Mouse (Mus musculus) bone marrow macrophage, adult 2 months (primary cell): ENCODE data around the gene Ror1. TPM values are rescaled to one million over a fixed set of nuclear protein-coding genes. Genes with fewer than 3 reads are reported as not detected.

Experiments
- H3K27ac ChIP-seq: 2 replicates; pipeline ENCODE4 v1.5.1; 2012; ENCODE audit warnings: low read depth, low read length; ENCODE audit not compliant: insufficient read depth
- H3K4me1 ChIP-seq: 2 replicates; pipeline ENCODE4 v1.6.1; 2012; ENCODE audit warnings: low read length; ENCODE audit not compliant: control insufficient read depth, insufficient read depth
- H3K4me3 ChIP-seq: 2 replicates; pipeline ENCODE4 v1.5.1; 2012; ENCODE audit warnings: mild to moderate bottlenecking, low read length, moderate library complexity; ENCODE audit not compliant: insufficient read depth
- CTCF ChIP-seq: IDR thresholded peaks from 2 replicates; pipeline ENCODE4 v1.5.1; 2012; ENCODE audit warnings: low read depth, mild to moderate bottlenecking, low read length, moderate library complexity
- POLR2A ChIP-seq: IDR thresholded peaks from 2 replicates; pipeline ENCODE4 v1.6.1; 2012; ENCODE audit warnings: mild to moderate bottlenecking, low read depth, low read length, borderline replicate concordance
- polyA plus RNA-seq: library from polyadenylated mRNA; stranded (reverse); fragments of >200 nt; gene quantifications from 2 replicates; pipeline ENCODE4 v1.2.4, GENCODE M21; 2012; ENCODE audit not compliant: missing spikeins, insufficient read depth, insufficient read length

Ror1 gene
- polyA plus RNA-seq, 1 experiment = not detected

GRCm38 (mm10) chr4:100171483-100171898, 75.9 kb downstream of the Ror1 start:
- TF ChIP-seq CTCF (no peak), POLR2A (no peak)
- no peaks in the 10 kb centered on the region for H3K4me1 ChIP-seq
- no peak overlapping the region for H3K27ac ChIP-seq
- no peak overlapping the region for H3K4me3 ChIP-seq

GRCm38 (mm10) chr4:100175594-100175993, 80.0 kb downstream of the Ror1 start:
- TF ChIP-seq POLR2A (no peak), CTCF (no peak)
- Histone ChIP-seq H3K4me3 (no peak overlapping the region), H3K4me1 (no peaks in the 10 kb centered on the region), H3K27ac (no peak overlapping the region)

- TF ChIP-seq POLR2A = no peak
- TF ChIP-seq CTCF = no peak
These were observed 82.7 kb downstream of the Ror1 start for GRCm38 (mm10) chr4:100178316-100178715.

GRCm38 (mm10) chr4:100181676-100182075, 86.1 kb downstream of the Ror1 start:
- Histone ChIP-seq H3K4me3 (no peak overlapping the region), H3K4me1 (no peaks in the 10 kb centered on the region), H3K27ac (no peak overlapping the region)
- TF ChIP-seq POLR2A = no peak
- TF ChIP-seq CTCF = no peak

More at GRCm38 (mm10) chr4:100178316-100178715, 82.7 kb downstream of the Ror1 start:
- H3K4me1 ChIP-seq = no peaks in the 10 kb centered on the region
- H3K27ac ChIP-seq = no peak overlapping the region
- no peak overlapping the region for H3K4me3 ChIP-seq

GRCm38 (mm10) chr4:100186781-100187180, 91.2 kb downstream of the Ror1 start:
- Histone ChIP-seq H3K4me1 (no peaks in the 10 kb centered on the region), H3K27ac (no peak overlapping the region), H3K4me3 (no peak overlapping the region)
- no peak for TF ChIP-seq CTCF
- TF ChIP-seq POLR2A = no peak

- no peak overlapping the region for H3K4me3 ChIP-seq
These were observed 92.1 kb downstream of the Ror1 start for GRCm38 (mm10) chr4:100187563-100188200.

GRCm38 (mm10) chr4:100188201-100188699, 92.7 kb downstream of the Ror1 start:
- no peak overlapping the region for H3K4me3 ChIP-seq
- no peak overlapping the region for H3K27ac ChIP-seq
- no peaks in the 10 kb centered on the region for H3K4me1 ChIP-seq
- TF ChIP-seq CTCF (no peak), POLR2A (no peak)

More at GRCm38 (mm10) chr4:100187563-100188200, 92.1 kb downstream of the Ror1 start:
- no peak overlapping the region for H3K27ac ChIP-seq
- H3K4me1 ChIP-seq = no peaks in the 10 kb centered on the region
- TF ChIP-seq POLR2A (no peak), CTCF (no peak)

- Histone ChIP-seq H3K27ac (no peak overlapping the region), H3K4me3 (no peak overlapping the region), H3K4me1 (no peaks in the 10 kb centered on the region)
- no peak for TF ChIP-seq CTCF
- TF ChIP-seq POLR2A = no peak
These were observed 95.9 kb downstream of the Ror1 start for GRCm38 (mm10) chr4:100191483-100191882.

- Histone ChIP-seq H3K4me3 (no peak overlapping the region), H3K27ac (no peak overlapping the region), H3K4me1 (no peaks in the 10 kb centered on the region)
- TF ChIP-seq POLR2A (no peak), CTCF (no peak)
These were observed 98.5 kb downstream of the Ror1 start for GRCm38 (mm10) chr4:100194136-100194535.

- no peaks in the 10 kb centered on the region for H3K4me1 ChIP-seq
- no peak overlapping the region for H3K27ac ChIP-seq
- TF ChIP-seq CTCF (no peak), POLR2A (no peak)
- no peak overlapping the region for H3K4me3 ChIP-seq
These were observed 100.7 kb downstream of the Ror1 start for GRCm38 (mm10) chr4:100196255-100196793.
